Mouse (Mus musculus): ENCODE measurements around the gene Rora.

Rora gene

GRCm38 (mm10) chr9:69104321-69104720, 450.7 kb downstream of the Rora start:
- no peak for DNase-seq

- no peak for DNase-seq
Measured at GRCm38 (mm10) chr9:69109618-69110300, 456.2 kb downstream of the Rora start.

- DNase-seq = peak; percentile 88 to 93
Measured at GRCm38 (mm10) chr9:69110301-69110674, 456.7 kb downstream of the Rora start.

- no peak for DNase-seq
Measured at GRCm38 (mm10) chr9:69110706-69111105, 457.1 kb downstream of the Rora start.

- DNase-seq = no peak
Measured at GRCm38 (mm10) chr9:69111539-69111938, 458.0 kb downstream of the Rora start.

GRCm38 (mm10) chr9:69114429-69114984, 460.9 kb downstream of the Rora start:
- no peak for DNase-seq

GRCm38 (mm10) chr9:69116740-69117139, 463.2 kb downstream of the Rora start:
- no peak for DNase-seq

GRCm38 (mm10) chr9:69121117-69121740, 467.6 kb downstream of the Rora start:
- DNase-seq = peak; percentile 70 to 74

- DNase-seq = peak; percentile 44 to 56
Measured at GRCm38 (mm10) chr9:69125011-69125786, 471.6 kb downstream of the Rora start.

GRCm38 (mm10) chr9:69125787-69126161, 472.2 kb downstream of the Rora start:
- no peak for DNase-seq

- no peak for DNase-seq
Measured at GRCm38 (mm10) chr9:69126595-69126994, 473.0 kb downstream of the Rora start.

- no peak for DNase-seq
Measured at GRCm38 (mm10) chr9:69128335-69128734, 474.7 kb downstream of the Rora start.

GRCm38 (mm10) chr9:69132995-69133394, 479.4 kb downstream of the Rora start:
- DNase-seq = no peak

GRCm38 (mm10) chr9:69133696-69134095, 480.1 kb downstream of the Rora start:
- DNase-seq = no peak

- DNase-seq = no peak
Measured at GRCm38 (mm10) chr9:69134604-69135003, 481.0 kb downstream of the Rora start.

GRCm38 (mm10) chr9:69136821-69137220, 483.2 kb downstream of the Rora start:
- DNase-seq = no peak

- no peak for DNase-seq
Measured at GRCm38 (mm10) chr9:69137398-69137797, 483.8 kb downstream of the Rora start.

- DNase-seq = no peak
Measured at GRCm38 (mm10) chr9:69140144-69140543, 486.6 kb downstream of the Rora start.

GRCm38 (mm10) chr9:69141859-69142258, 488.3 kb downstream of the Rora start:
- DNase-seq = no peak

- DNase-seq = no peak
Measured at GRCm38 (mm10) chr9:69146937-69147336, 493.4 kb downstream of the Rora start.

- peak; percentile 50 to 67 for DNase-seq
Measured at GRCm38 (mm10) chr9:69150224-69150623, 496.6 kb downstream of the Rora start.

GRCm38 (mm10) chr9:69154684-69155083, 501.1 kb downstream of the Rora start:
- peak in 1 of 2 experiments; percentile 14 for DNase-seq

GRCm38 (mm10) chr9:69155836-69156595, 502.4 kb downstream of the Rora start:
- DNase-seq = no peak

Data from kidney, adult 8-10 months (tissue).